Mouse (Mus musculus) embryonic facial prominence, embryonic 15.5 days (tissue): Measurements from ENCODE around the gene Gm13290. TPM values are rescaled to one million over a fixed set of nuclear protein-coding genes. Genes with fewer than 3 reads are reported as not detected.
"Not testable (repeated sequence)": the region's sequence is repeated elsewhere in the genome, so short reads cannot be mapped to it uniquely, and the experiment has no call there.

Experiments
- ATAC-seq: fragments of 200-750 bp; cut with Nextera tagmentation; 2 replicates; pipeline ENCODE4 v1.8.0; 2017; ENCODE audit warnings: low read depth, moderate TSS enrichment; ENCODE audit not compliant: insufficient number of reproducible peaks, low FRiP score, low TSS enrichment
- H3K27ac ChIP-seq: fragments of 300-500 bp; sonication (generic); replicated peaks from 2 replicates; pipeline ENCODE4 v1.5.1; 2015; ENCODE audit warnings: mild to moderate bottlenecking, inconsistent platforms
- H3K27me3 ChIP-seq: fragments of 300-500 bp; sonication (generic); 2 replicates; pipeline ENCODE4 v1.6.1; 2015; ENCODE audit warnings: inconsistent platforms
- H3K36me3 ChIP-seq: fragments of 300-500 bp; sonication (generic); 2 replicates; pipeline ENCODE4 v1.6.1; 2015; ENCODE audit warnings: mild to moderate bottlenecking, inconsistent platforms
- H3K4me1 ChIP-seq: fragments of 300-500 bp; sonication (generic); 2 replicates; pipeline ENCODE4 v1.6.1; 2015; ENCODE audit warnings: inconsistent platforms
- H3K4me2 ChIP-seq: fragments of 300-500 bp; sonication (generic); replicated peaks from 2 replicates; pipeline ENCODE4 v1.6.1; 2015; ENCODE audit warnings: mild to moderate bottlenecking, inconsistent platforms
- H3K4me3 ChIP-seq: fragments of 300-500 bp; sonication (generic); replicated peaks from 2 replicates; pipeline ENCODE4 v1.5.1; 2015; ENCODE audit warnings: mild to moderate bottlenecking, inconsistent platforms
- H3K9ac ChIP-seq: fragments of 300-500 bp; sonication (generic); 2 replicates; pipeline ENCODE4 v1.6.1; 2015; ENCODE audit warnings: inconsistent platforms
- H3K9me3 ChIP-seq: fragments of 300-500 bp; sonication (generic); replicated peaks from 2 replicates; pipeline ENCODE4 v1.6.1; 2016; ENCODE audit warnings: inconsistent platforms
- WGBS: fragments of 180-500 bp; shearing (Covaris S2); methylation state at CpG from one replicate; pipeline ENCODE4 v1.1.7; 2015; 5-methylcytosine and 5-hydroxymethylcytosine counted together
- polyA plus RNA-seq: library from polyadenylated mRNA; unstranded; fragments of >200 nt; fragmentation: Nextera tagmentation; extraction: Ambion mirVana; gene quantifications from 2 replicates; pipeline ENCODE4 v1.2.1, GENCODE M21; 2015

Gm13290 gene
- polyA plus RNA-seq = 0.49 and 0.58 TPM in 2 replicates

DNA sequence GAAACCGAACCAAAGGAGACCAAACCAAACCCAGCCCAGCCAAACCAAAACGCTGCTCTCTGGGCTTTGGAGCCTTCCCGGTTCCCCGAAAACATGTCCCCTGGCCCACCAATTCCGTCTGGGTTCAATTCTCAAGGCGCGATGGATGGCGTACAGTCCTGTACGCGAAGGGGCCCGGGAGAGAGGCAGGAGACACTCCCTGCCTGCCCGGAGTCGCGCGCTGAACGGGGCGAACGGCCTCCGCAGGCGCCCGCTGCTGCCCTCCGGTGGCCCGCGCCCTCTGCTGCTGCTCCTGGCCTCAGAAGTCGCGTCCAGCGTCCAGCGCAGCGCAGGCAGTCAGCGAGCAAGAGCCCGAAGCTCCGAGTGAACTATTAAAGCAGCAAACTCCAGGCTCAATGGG is at the start of gene Gm13290:
Gene Gm13290 (plus strand): TSS at position 301 of the 400 bp plus-strand sequence.
- H3K27ac ChIP-seq, H3K4me3 ChIP-seq, H3K9me3 ChIP-seq, H3K4me2 ChIP-seq, H3K27me3 ChIP-seq, ATAC-seq, H3K4me1 ChIP-seq, H3K36me3 ChIP-seq, H3K9ac ChIP-seq: not testable (repeated sequence)
- WGBS = no CpG with 5 or more reads among the region's 32 CpGs

DNA sequence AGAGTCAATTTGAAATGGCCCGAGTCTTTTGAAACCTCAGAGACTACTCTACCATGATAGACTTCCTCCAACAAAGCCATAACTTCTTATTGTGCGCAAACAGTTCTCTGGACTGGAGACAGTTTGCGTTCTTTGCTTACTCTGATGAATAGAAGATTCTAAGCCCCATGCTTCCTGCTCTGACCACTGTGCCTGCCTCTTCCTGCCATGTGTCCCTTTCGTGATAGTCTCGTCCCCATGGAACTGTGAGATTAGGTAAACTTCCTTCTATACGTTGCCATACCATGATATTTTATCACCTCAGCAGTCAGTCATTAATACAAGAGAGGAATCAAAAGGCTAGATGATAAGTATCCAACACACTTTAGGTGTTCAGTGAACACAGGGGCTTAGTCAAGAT is 46.9 kb upstream of the Gm13290 start:
- ATAC-seq = no peak
- H3K36me3 ChIP-seq = no peaks in the 10 kb centered on the region
- H3K4me2 ChIP-seq = no peak overlapping the region
- H3K4me3 ChIP-seq = no peak overlapping the region
- H3K27me3 ChIP-seq = no peaks in the 10 kb centered on the region
- no peak overlapping the region for H3K27ac ChIP-seq
- H3K4me1 ChIP-seq = no peaks in the 10 kb centered on the region
- H3K9ac ChIP-seq = no peak overlapping the region
- H3K9me3 ChIP-seq = no peaks in the 10 kb centered on the region
- 80% methylated on average over 6 of the region's 6 CpGs for WGBS

DNA sequence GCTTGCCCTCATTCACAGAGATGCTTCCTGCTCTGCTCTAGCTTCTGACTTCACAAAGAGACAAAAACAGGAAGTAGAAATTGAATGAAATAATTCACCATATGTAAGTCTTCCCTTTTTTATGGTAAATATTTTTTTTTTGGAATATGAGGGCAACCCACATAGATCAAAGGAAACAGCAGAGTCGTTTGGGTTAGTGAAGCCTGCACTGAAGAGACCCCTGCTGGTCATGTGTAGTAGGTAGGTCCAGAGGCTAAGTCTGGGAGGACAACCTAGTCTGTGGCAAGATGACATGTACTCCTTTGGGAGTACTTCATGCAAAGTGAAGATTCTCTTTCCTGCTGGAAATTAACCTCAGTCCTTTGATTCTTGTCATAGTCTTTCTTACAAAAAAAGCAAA is 46.3 kb upstream of the Gm13290 start:
- no peak overlapping the region for H3K9ac ChIP-seq
- H3K27me3 ChIP-seq = no peaks in the 10 kb centered on the region
- H3K4me2 ChIP-seq = no peak overlapping the region
- H3K9me3 ChIP-seq = no peaks in the 10 kb centered on the region
- H3K4me3 ChIP-seq = no peak overlapping the region
- no peaks in the 10 kb centered on the region for H3K4me1 ChIP-seq
- no peak for ATAC-seq
- no peaks in the 10 kb centered on the region for H3K36me3 ChIP-seq
- no peak overlapping the region for H3K27ac ChIP-seq
- 3% methylated on average over 1 of the region's 1 CpGs for WGBS

DNA sequence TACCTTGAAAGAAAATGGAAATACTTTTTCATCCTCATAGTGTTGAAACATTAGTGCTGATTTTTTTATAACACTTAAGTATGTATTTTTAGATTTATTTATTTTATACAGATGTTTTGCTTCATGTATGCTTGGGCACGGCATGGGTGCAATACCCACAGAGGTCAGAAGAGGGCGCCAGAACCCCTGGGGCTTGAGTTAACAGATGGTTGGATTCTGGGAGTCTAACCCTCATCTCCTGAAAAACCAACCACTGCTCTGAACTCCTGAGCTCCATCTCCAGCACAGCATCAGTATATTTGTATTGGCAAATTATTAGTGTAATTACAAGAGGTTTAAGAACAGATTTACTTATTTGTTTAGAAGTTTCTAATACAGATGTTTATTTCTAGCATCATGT is 35.2 kb upstream of the Gm13290 start:
- no peaks in the 10 kb centered on the region for H3K36me3 ChIP-seq
- 3% methylated on average over 2 of the region's 2 CpGs for WGBS
- no peak overlapping the region for H3K4me3 ChIP-seq
- H3K9ac ChIP-seq = no peak overlapping the region
- no peaks in the 10 kb centered on the region for H3K4me1 ChIP-seq
- H3K4me2 ChIP-seq = no peak overlapping the region
- H3K9me3 ChIP-seq = no peaks in the 10 kb centered on the region
- H3K27ac ChIP-seq = no peak overlapping the region
- no peak for ATAC-seq
- no peaks in the 10 kb centered on the region for H3K27me3 ChIP-seq

DNA sequence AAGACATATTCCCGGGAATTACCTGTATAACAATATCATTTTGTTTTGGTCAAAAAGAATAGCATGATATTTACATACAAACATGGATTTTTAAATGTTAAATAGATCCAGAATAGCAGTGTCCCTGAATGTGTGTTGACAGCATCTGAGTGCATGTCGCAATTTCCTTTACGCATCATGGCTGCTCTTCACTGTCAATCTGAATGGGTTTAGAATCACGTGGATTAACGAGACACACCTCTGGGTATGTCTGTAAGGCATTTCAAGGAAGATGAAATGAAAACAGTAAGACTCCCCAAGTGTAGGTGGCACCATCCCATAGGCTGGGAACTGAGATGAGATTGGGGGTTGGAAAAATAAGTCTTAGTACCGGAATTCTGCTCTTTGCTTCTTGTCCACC is 34.6 kb upstream of the Gm13290 start:
- no peak for ATAC-seq
- H3K4me3 ChIP-seq = no peak overlapping the region
- no peaks in the 10 kb centered on the region for H3K27me3 ChIP-seq
- H3K36me3 ChIP-seq = no peaks in the 10 kb centered on the region
- H3K4me1 ChIP-seq = no peaks in the 10 kb centered on the region
- H3K4me2 ChIP-seq = no peak overlapping the region
- H3K9ac ChIP-seq = no peak overlapping the region
- H3K9me3 ChIP-seq = no peaks in the 10 kb centered on the region
- H3K27ac ChIP-seq = no peak overlapping the region
- WGBS = 86% methylated on average over 6 of the region's 6 CpGs

DNA sequence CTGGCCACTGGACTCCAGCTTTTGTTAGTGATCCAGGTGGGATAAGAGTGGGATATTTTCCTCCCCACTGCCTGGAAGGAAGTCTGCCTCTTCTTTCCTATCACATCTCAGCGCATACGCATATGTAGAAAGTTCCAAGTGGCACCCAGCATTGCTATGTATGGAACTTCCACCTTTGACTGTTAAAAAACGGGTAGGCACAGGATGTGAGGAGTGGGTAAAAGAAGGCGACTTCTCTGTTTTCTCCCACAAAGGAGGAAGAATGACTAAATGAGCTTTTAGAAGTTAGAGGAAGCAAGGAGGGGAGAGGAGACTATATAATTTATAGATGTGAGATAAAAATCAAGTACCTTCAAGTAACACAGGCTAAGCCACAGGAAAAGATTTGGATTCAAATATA is 32.2 kb upstream of the Gm13290 start:
- Histone ChIP-seq H3K9me3 (no peaks in the 10 kb centered on the region), H3K4me2 (no peak overlapping the region), H3K27me3 (no peaks in the 10 kb centered on the region), H3K27ac (no peak overlapping the region), H3K4me3 (no peak overlapping the region), H3K9ac (no peak overlapping the region), H3K4me1 (no peaks in the 10 kb centered on the region), H3K36me3 (no peaks in the 10 kb centered on the region)
- no peak for ATAC-seq
- 82% methylated on average over 4 of the region's 4 CpGs for WGBS

DNA sequence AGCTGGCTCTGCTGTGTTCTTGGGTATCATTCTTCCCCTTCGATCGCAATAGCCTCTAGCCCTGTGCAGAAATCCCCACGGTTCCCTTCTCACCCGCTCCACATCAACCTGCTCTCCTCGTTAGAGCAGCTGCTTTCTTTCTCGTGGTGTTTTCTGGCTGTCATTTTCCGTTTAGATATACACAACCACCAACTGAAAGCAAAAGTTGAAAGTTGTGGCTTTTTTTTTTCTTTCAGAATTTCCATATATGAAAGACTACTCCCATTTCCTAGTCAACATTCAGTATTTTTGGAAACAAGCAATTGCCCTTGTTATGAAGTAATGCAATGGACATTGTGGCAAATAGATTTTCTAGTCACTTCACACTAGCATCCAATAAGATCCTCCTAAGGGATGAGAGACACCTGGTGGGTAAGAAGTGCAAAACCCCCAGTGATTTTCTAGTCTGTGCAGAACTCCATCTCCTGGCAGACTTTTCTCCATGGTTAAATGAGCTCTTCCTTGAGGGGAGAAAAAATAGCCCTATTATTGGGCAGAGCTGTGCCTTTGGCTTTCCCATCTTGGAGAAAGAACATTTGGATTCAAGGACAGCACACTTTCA is 30.8 kb upstream of the Gm13290 start:
- H3K36me3 ChIP-seq = no peaks in the 10 kb centered on the region
- 59% methylated on average over 7 of the region's 7 CpGs for WGBS
- no peak overlapping the region for H3K27ac ChIP-seq
- H3K4me2 ChIP-seq = no peak overlapping the region
- no peaks in the 10 kb centered on the region for H3K27me3 ChIP-seq
- ATAC-seq = no peak
- no peaks in the 10 kb centered on the region for H3K4me1 ChIP-seq
- H3K4me3 ChIP-seq = no peak overlapping the region
- H3K9ac ChIP-seq = no peak overlapping the region
- H3K9me3 ChIP-seq = no peaks in the 10 kb centered on the region

DNA sequence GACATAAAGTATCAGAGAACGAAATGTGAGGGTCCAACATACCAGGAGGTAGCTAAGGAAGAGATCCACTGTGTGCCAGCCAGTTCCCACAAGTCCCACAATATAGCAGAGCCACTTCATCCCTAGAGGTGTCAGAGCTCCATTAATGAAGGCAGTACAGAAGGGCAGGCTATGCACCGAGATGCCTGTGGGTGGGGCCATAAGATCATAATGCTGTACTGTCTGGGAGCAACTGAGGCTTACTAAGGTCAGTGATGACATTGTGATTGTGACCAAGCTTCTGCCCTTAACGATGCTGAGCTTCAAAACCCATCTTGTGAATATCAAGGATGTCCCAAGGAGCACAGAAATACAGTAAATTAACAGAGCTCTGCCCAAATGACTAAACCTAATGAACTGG is 29.4 kb upstream of the Gm13290 start:
- Histone ChIP-seq H3K4me3 (no peak overlapping the region), H3K4me1 (no peaks in the 10 kb centered on the region), H3K9ac (no peak overlapping the region), H3K36me3 (no peaks in the 10 kb centered on the region), H3K4me2 (no peak overlapping the region), H3K27me3 (no peaks in the 10 kb centered on the region), H3K9me3 (no peaks in the 10 kb centered on the region), H3K27ac (no peak overlapping the region)
- ATAC-seq = no peak
- WGBS = 72% methylated on average over 3 of the region's 3 CpGs

DNA sequence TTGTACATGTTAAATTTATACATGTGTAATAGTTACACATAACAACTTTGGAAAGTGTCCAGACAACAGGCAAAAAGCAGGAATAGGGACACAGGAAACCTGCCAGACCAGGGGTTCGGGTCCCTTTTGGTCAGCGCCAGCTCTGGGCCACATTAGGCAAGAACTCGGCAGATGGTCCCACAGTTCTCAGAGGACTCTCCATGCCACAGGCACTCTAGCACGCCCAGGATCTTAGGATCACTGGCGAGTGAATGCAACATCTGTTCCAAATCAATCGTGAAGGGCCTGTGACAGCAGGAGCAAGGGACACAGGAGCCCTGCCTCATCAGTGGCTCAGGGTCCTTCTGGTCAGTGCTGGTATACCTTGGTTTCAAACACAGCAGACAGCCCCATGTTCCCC is 23.7 kb upstream of the Gm13290 start:
- no peaks in the 10 kb centered on the region for H3K9me3 ChIP-seq
- ATAC-seq = no peak
- no peaks in the 10 kb centered on the region for H3K4me1 ChIP-seq
- H3K27me3 ChIP-seq = no peaks in the 10 kb centered on the region
- no peak overlapping the region for H3K9ac ChIP-seq
- WGBS = 29% methylated on average over 6 of the region's 6 CpGs
- H3K27ac ChIP-seq = no peak overlapping the region
- H3K36me3 ChIP-seq = no peaks in the 10 kb centered on the region
- H3K4me2 ChIP-seq = no peak overlapping the region
- H3K4me3 ChIP-seq = no peak overlapping the region

DNA sequence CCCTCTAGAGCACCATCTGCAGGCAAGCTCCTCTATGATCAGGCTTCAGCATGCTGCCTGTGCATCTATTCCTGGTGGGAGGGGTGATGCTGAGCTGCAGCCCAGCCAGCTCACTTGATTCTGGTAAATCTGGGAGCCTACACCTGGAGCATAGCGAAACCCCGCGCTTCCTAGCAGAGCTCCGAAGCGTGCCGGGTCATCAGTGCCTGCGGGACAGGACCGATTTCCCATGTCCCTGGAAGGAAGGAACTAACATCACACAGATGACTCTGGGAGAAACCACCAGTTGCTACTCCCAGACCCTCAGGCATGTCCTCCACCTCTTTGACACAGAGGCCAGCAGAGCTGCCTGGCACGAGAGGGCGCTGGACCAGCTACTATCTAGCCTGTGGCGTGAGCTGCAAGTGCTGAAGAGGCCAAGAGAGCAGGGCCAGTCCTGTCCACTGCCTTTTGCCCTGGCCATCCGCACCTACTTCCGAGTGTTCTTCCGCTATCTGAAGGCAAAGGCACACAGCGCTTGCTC is 18.8 kb upstream of the Gm13290 start, which contains the start of gene Gm13271:
Gene Gm13271 (plus strand): TSS at position 51 of the 523 bp plus-strand sequence.
- not testable (repeated sequence) for H3K27ac ChIP-seq, H3K4me2 ChIP-seq, H3K27me3 ChIP-seq, H3K4me1 ChIP-seq, H3K4me3 ChIP-seq, H3K9ac ChIP-seq, ATAC-seq, H3K36me3 ChIP-seq, H3K9me3 ChIP-seq
- 71% methylated on average over 15 of the region's 15 CpGs for WGBS

DNA sequence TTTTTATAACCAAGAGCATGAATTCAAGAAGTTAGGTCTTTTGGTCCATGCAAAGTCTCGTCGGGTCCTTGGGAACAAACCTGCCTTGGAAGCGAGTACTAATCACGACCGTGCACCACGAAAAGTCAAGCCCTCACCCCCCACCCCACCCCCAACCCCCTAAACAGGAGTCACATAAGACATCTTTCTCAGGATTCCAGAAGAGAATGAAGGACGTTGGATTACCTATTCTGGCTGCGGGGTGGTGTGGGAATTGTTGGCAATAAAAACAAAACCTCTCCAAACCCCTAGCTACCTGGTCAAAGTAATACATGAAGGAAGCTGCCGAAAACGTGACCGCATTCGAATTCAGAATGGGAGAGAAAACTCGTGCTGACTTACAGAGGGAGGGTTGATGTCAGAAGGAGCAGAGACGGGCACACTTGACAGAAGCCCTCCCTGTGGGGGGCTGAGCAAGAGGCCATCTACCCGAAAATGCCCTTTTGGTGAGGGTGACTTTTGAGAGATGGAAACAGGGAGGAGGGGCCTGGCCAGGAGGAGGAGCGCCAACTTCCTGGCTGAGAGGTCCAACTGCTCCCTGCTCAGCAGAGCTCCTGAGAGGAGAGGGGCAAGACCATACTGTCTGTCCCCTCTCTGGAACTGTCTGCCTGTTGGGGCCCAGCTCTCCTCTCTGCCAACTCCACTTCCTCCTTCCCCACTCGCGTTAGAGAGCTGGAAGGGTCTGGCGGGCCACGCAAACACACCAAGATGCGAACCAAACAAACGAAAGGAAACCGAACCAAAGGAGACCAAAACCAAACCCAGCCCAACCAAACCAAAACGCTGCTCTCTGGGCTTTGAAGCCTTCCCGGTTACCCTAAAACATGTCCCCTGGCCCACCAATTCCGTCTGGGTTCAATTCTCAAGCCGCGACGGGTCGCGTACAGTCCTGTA is 16.8 kb upstream of the Gm13290 start:
- Histone ChIP-seq H3K9ac (peak overlapping the region; percentile 70), H3K27ac (peak overlapping the region; percentile 98), H3K4me3 (peak overlapping the region; percentile 56), H3K4me2 (peak overlapping the region; percentile 70)
- not testable (repeated sequence) for H3K27me3 ChIP-seq, H3K36me3 ChIP-seq, H3K4me1 ChIP-seq, H3K9me3 ChIP-seq, ATAC-seq
- WGBS = 8% methylated on average over 29 of the region's 31 CpGs
